Mouse (Mus musculus) spleen, adult 2 months (tissue): ENCODE data around the gene Defb47. TPM values are rescaled to one million over a fixed set of nuclear protein-coding genes. Genes with fewer than 3 reads are reported as not detected.
A peak's percentile ranks its signal among the peaks of the same experiment; 100 is the strongest.

ENCODE experiments used
- DNase-seq, 2 experiments: peaks; one replicate each; pipeline versions ENCODE4 v3.0.0 to v3.0.0-alpha.2; 2012 to 2021; ENCODE audit warnings: low spot score in 2 of 2, low read depth in 1 of 2
- H3K27ac ChIP-seq: fragments of 200-500 bp; 2 replicates; pipeline ENCODE4 v1.5.1; 2012; ENCODE audit warnings: low read length, inconsistent platforms; ENCODE audit not compliant: insufficient read depth
- H3K27me3 ChIP-seq: fragments of 200-500 bp; 2 replicates; pipeline ENCODE4 v1.6.1; 2012; ENCODE audit warnings: mild to moderate bottlenecking, moderate library complexity, low read length, inconsistent platforms; ENCODE audit not compliant: control insufficient read depth, insufficient read depth
- H3K36me3 ChIP-seq: fragments of 200-500 bp; 2 replicates; pipeline ENCODE4 v1.6.1; 2012; ENCODE audit warnings: mild to moderate bottlenecking, low read length, inconsistent platforms; ENCODE audit not compliant: control insufficient read depth, insufficient read depth
- H3K4me1 ChIP-seq: fragments of 200-500 bp; 2 replicates; pipeline ENCODE4 v1.6.1; 2011; ENCODE audit warnings: inconsistent platforms; ENCODE audit not compliant: control insufficient read depth, insufficient read depth, insufficient read length
- H3K4me3 ChIP-seq: fragments of 200-500 bp; 2 replicates; pipeline ENCODE4 v1.5.1; 2011; ENCODE audit warnings: mild to moderate bottlenecking, inconsistent platforms; ENCODE audit not compliant: insufficient read depth, insufficient read length; ENCODE audit errors: extremely low read depth
- CTCF ChIP-seq: fragments of 200-500 bp; IDR thresholded peaks from 2 replicates; pipeline ENCODE4 v1.5.1; 2011; ENCODE audit warnings: mild to moderate bottlenecking, inconsistent platforms; ENCODE audit not compliant: insufficient read depth, insufficient read length, insufficient replicate concordance; ENCODE audit errors: extremely low read depth
- POLR2A ChIP-seq: fragments of 200-500 bp; IDR thresholded peaks from 2 replicates; pipeline ENCODE4 v1.6.1; 2011; ENCODE audit warnings: low read depth, low read length, inconsistent platforms
- WGBS: fragments of 180-500 bp; shearing (Covaris S2); methylation state at CpG from one replicate; pipeline ENCODE4 v1.1.7; 2018; 5-methylcytosine and 5-hydroxymethylcytosine counted together
- polyA plus RNA-seq: library from polyadenylated mRNA; depleted of rRNA; stranded (reverse); fragments of >200 nt; gene quantifications from 2 replicates; pipeline ENCODE4 v1.2.3, GENCODE M21; 2012; rRNA removed

Defb47 gene
- polyA plus RNA-seq: not detected in 2 replicates

- WGBS: 30% methylated on average over 8 of the region's 8 CpGs
- DNase-seq: no peak
- H3K27ac ChIP-seq: no peak within 1 kb of the TSS
- H3K36me3 ChIP-seq: no peaks in the 10 kb centered on the region
- H3K27me3 ChIP-seq: no peaks in the 10 kb centered on the region
- TF ChIP-seq POLR2A (no peak), CTCF (no peak)
- H3K4me3 ChIP-seq: no peak within 1 kb of the TSS
- H3K4me1 ChIP-seq: no peaks in the 10 kb centered on the region
Observed at GRCm38 (mm10) chr14:62997777-62998176, at the start of gene Defb47. Gene Defb47 (plus strand): TSS chr14:62998077.

- no peak for DNase-seq
- Histone ChIP-seq H3K36me3 (peaks cover 23% of the 10 kb centered on the region), H3K4me1 (no peaks in the 10 kb centered on the region), H3K27ac (no peak overlapping the region), H3K4me3 (no peak overlapping the region), H3K27me3 (no peaks in the 10 kb centered on the region)
- WGBS: 90% methylated on average over 9 of the region's 9 CpGs
- no peak for TF ChIP-seq POLR2A
- no peak for TF ChIP-seq CTCF
Observed at GRCm38 (mm10) chr14:62956091-62956490, 41.8 kb upstream of the Defb47 start.

- DNase-seq: no peak
- 81% methylated on average over 4 of the region's 4 CpGs for WGBS
- TF ChIP-seq POLR2A (no peak), CTCF (no peak)
- H3K4me1 ChIP-seq: no peaks in the 10 kb centered on the region
- no peaks in the 10 kb centered on the region for H3K27me3 ChIP-seq
- H3K27ac ChIP-seq: no peak overlapping the region
- H3K4me3 ChIP-seq: no peak overlapping the region
- H3K36me3 ChIP-seq: no peaks in the 10 kb centered on the region
Observed at GRCm38 (mm10) chr14:62963632-62964031, 34.2 kb upstream of the Defb47 start.

- TF ChIP-seq POLR2A (no peak), CTCF (peak; percentile 5; the same call in 1 of the 2 replicates)
- Histone ChIP-seq H3K4me3 (no peak overlapping the region), H3K27me3 (no peaks in the 10 kb centered on the region), H3K36me3 (no peaks in the 10 kb centered on the region), H3K27ac (no peak overlapping the region), H3K4me1 (no peaks in the 10 kb centered on the region)
- no peak for DNase-seq
- WGBS: 77% methylated on average over 5 of the region's 5 CpGs
Observed at GRCm38 (mm10) chr14:62965342-62965741, 32.5 kb upstream of the Defb47 start.

GRCm38 (mm10) chr14:62965811-62966520 lies 31.9 kb upstream of the Defb47 start:
- 43% methylated on average over 15 of the region's 15 CpGs for WGBS
- Histone ChIP-seq H3K4me3 (no peak overlapping the region), H3K27ac (no peak overlapping the region), H3K4me1 (no peaks in the 10 kb centered on the region), H3K27me3 (no peaks in the 10 kb centered on the region), H3K36me3 (no peaks in the 10 kb centered on the region)
- TF ChIP-seq POLR2A (no peak), CTCF (no peak)
- DNase-seq: no peak

- 56% methylated on average over 5 of the region's 5 CpGs for WGBS
- Histone ChIP-seq H3K4me1 (no peaks in the 10 kb centered on the region), H3K36me3 (no peaks in the 10 kb centered on the region), H3K27me3 (no peaks in the 10 kb centered on the region), H3K4me3 (no peak overlapping the region), H3K27ac (no peak overlapping the region)
- TF ChIP-seq CTCF: 0 out of 2 replicates have a peak, but pooled peaks have one; percentile 35
- TF ChIP-seq POLR2A: no peak
- DNase-seq: peak; percentile 4 to 49
Observed at GRCm38 (mm10) chr14:62975046-62975445, 22.8 kb upstream of the Defb47 start.

- H3K4me1 ChIP-seq: no peaks in the 10 kb centered on the region
- no peak for DNase-seq
- no peak overlapping the region for H3K27ac ChIP-seq
- 52% methylated on average over 1 of the region's 1 CpGs for WGBS
- H3K27me3 ChIP-seq: no peaks in the 10 kb centered on the region
- H3K4me3 ChIP-seq: no peak overlapping the region
- TF ChIP-seq CTCF: no peak
- no peak for TF ChIP-seq POLR2A
- H3K36me3 ChIP-seq: no peaks in the 10 kb centered on the region
Observed at GRCm38 (mm10) chr14:62979815-62980214, 18.1 kb upstream of the Defb47 start.
